Mouse (Mus musculus) ES-Bruce4 (cell line): Measurements from ENCODE around the gene Spg21.

Experiments
- CTCF ChIP-seq: IDR thresholded peaks from one replicate; pipeline ENCODE4 v1.8.1; 2011; ENCODE audit warnings: low read depth, low read length
- EP300 ChIP-seq: IDR thresholded peaks from 2 replicates; pipeline ENCODE4 v1.6.1; 2011; ENCODE audit warnings: low read depth, low read length; ENCODE audit not compliant: insufficient read depth
- POLR2A ChIP-seq: IDR thresholded peaks from one replicate; pipeline ENCODE4 v1.8.1; 2011; ENCODE audit warnings: low read length; ENCODE audit not compliant: insufficient read depth

DNA sequence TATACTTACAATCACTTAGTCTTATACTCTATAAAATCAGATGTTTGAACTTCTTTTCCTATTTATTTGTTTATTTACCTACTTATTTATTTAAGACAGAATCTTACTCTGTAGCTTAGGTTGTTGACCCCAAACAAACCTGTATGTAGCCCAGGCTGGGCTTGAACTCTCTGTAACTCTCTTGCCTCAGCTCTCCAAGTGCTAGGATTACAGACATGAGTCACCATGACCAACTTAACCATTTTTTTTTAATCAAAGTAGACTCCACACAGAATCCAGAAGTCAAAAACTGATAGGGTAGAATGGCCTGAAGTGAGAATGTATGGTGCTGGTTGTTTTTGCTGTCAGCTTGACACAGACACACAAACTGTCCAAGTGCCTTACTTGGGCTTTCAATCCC, 30.3 kb upstream of the Spg21 start:
- no peak for TF ChIP-seq CTCF
- TF ChIP-seq EP300: no peak
- TF ChIP-seq POLR2A: no peak
